Mouse (Mus musculus) c-Kit-positive CD71-positive TER-119-negative erythroid progenitor cells, embryonic 14.5 days (primary cell): Measurements from ENCODE around the gene Pik3cg.

ENCODE experiments used
- DNase-seq: peaks from one replicate; pipeline ENCODE4 v3.0.0-alpha.2; 2013; ENCODE audit warnings: low read depth

The Pik3cg gene

DNA sequence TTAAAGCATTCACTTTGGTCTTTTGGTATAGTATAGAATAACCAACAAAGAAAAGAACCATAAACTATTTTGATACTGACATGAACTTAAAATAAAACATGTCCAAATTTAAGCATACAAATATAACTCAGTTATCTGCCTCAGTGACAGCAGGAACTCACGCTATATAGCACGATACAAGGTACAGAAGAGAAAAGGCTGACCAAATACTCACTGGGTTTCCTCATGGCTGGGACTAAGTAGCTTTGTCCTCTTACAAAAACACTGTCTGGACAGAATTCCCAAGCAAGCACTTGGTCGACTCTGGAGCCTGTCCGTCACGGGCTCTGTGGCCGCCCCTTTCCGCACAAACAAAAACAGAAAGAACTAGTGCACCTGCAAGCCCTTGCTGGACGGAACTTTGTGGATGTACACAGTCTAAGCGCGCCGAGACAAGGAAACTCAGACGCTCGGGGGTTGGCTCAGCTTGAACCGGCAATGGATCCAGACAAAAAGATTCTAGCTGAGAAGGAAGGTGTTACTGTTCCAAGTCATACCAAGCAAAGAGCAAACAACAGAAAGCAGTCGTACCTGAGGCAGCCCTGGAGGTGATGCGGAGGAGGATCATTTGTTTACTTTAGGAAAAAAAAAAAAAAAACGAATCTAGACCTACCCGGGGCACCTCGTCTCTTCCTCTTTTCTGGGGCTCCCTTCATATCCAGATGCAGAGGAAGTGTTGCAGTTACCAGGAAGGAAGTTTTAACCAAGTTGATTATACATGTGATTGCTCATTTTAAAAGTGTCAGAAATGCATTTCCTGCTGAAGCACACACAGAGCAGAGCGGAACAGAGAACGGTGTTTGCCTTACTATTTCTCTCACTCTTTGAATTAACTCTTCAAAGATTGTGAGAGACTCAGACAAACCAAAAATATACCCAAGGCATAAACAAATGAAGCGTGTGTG, at the start of gene Pik3cg:
TSS of gene Pik3cg (minus strand) at position 712 of the 944 bp plus-strand sequence.
- DNase-seq, result peak; percentile 36

DNA sequence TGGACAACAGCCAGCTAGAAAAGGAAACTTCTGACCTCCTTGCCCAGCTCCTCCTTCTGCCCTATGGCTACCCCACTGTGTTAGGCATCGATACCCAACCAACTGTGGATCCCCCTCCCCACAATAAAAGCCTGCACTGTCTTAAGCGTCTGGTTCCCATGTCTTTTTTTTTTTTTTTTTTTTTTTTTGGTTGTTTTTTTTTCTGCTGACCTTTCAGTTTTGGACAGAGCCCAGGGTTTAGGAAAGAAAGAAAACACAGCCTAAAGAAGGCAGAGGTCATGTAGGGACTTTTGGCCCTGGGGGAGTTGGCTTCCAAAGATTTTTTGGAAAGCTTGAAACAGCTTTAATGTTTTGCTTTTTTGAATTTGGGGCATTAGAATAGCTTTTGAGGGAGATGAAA, 40.0 kb upstream of the Pik3cg start:
- no peak for DNase-seq

DNA sequence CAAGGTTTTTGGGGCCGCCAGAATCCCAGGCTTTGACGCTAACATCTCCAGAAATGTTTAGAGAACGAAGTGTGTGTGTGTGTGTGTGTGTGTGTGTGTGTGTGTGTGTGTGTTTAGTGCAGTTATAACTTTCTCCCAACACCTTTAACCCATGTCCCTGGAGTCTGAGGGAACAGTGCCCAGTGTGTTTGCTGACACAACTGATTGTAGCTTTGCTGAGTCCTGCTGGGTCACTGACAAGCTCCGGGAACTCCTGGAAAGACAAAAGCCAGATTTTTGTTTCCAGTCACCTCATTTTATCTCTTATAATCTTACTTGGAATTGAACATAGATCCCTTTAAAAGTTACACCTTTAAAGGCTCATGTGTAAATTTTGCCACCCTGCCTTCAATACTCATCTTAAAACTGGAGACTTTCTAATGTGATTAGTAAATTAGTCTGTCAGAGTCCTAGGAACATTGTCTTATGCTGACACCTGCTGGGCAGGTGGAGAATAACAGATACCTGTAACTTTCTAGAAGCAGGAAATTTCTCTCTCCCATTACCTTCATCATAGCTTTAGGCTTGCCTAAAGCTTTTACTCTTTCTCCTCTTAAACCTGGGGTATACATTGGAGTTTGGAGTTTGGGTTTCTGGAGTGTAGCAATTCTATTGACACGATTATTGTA, 37.2 kb upstream of the Pik3cg start:
- peak; percentile 54 for DNase-seq

DNA sequence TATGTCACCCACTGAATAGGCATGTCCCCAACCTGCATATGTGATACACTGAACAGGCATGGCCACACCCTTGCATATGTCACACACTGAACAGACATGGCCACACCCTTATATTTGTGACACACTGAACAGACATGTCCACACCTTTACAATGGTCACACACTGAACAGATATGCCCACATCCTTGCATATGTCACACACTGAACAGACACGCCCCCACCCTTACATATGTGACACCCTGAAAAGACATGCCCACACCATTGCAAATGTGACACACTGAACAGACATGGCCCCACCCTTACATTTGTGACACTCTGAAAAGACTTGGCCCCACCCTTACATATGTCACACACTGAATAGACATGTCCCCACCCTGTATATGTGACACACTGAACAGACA, 35.1 kb upstream of the Pik3cg start:
- no peak for DNase-seq

DNA sequence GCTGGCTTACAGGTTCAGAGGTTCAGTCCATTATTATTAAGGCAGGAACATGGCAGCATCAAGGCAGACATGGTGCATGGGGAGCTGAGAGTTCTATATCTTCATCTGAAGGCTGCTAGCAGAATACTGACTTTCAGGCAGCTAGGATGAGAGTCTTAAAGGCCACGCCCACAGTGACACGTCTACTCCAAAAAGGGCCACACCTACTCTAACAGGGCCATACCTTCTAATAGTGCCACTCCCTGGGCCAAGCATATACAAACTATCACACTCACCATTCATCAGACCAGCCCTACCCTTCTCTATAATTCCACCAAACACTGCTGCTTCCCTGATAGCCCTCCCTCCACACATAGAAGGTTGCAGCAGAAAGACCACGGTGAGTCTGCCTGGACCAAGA, 30.7 kb upstream of the Pik3cg start:
- peak; percentile 48 for DNase-seq

DNA sequence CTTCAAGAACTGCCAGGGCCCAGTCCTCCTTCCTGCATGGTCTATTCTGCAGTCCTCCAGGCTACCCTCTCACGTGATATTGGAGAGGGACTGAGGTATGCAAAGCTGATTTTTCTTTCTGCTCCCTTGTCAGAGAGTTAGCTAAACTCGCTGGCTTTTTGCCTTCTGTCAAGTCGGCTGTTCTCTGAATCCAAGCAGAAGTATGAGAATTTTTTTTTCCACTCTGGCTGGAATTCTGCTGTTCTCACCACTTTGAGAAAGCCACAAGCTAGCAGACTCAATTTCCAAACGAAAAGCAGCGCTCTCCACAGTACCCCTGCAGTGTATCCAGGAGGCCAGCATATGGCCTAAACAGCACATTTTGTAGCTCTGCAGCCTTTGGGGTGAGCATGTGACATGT, 30.0 kb upstream of the Pik3cg start:
- DNase-seq, result no peak

DNA sequence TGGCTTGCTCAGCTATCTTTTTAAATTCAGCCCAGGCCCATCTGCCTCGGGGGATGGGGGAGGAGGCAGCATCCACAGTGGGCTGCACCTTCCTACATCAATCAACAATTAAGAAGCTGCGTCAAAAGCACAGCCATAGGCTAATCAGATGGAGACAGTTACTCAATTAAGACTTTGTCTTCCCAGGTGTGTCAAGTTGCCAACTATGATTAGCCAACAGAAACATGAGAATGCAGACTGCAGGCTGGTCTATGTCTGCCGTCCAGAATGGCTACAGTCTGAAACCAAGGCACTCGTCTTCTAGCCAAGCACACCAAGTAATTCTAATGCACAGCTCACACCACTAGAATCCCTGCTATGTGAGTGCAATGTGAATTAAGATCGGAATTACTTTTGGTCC, 29.4 kb upstream of the Pik3cg start:
- no peak for DNase-seq

DNA sequence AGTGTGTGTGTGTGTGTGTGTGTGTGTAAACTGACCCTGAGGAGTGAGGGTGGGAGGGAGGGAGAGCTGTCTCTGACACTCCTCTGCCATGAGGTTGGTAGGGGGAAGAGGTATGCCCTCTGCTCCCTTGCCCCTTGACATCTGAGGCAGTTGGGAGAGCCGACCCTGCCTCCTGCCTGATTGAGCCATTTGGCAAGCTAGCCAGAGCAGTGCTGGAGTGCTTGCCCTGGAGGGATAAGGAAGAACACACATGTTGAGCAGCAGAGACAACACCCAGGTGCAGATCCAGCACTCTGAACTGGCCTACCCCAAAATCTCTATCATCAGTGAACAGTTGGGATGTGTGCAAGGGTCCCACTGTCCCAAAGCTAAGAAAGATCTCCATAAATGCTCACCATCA, 28.7 kb upstream of the Pik3cg start:
- no peak for DNase-seq

DNA sequence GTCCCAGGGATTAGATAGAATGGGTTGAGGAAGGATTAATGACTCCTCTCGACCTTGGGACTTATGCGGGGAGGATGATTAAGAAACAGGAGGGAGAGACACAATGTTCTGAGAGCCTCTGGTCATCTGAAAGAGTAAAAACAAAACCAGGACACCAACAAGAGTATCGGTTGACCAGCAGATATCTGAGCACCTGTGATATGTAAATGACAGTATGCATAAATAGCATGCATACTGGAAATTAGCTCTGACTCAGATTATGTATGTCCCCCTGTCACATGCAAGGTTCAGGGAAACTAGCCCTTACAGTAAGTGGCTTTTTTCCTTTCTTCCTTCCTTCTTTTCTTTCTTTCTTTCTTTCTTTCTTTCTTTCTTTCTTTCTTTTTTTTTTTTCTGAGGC, 28.0 kb upstream of the Pik3cg start:
- no peak for DNase-seq

DNA sequence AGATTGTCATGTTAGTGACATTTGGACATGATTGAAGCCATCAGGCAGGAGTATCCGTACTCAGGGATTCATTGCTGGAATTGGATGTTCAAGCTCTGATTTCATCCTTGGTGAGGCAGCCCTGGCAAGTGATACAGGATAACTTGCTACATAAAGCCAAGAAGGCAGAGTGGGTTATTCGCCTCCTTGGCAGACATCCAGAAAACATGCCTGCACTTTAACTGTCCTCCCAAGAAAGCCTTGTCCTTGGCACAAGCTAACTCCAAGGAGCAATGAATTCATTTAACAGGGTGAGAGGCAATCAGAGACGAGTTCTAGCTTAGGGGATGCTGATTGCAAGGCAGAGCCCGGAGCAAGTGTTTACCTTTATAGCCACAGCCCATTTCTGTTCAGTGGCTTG, 25.4 kb upstream of the Pik3cg start:
- DNase-seq, result no peak

DNA sequence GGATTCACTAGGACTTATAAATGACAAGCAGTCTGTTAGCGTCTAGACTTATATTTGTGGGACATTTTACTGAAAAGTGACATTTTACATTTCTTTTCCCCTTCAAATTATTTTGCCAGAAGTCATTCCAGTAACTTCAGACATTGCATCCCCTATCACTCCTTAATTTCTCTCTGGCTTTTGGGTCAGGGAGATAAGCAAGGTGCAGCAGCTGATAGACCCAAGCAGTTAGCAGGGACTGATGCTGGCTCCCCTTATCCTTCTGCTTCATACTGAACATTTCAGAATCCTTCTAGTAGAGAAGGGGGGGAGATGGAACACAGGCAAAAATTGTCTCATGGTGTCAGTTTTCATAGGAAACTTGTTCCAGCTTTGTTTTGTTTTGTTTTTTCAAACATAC, 22.9 kb upstream of the Pik3cg start:
- DNase-seq, result peak; percentile 71

DNA sequence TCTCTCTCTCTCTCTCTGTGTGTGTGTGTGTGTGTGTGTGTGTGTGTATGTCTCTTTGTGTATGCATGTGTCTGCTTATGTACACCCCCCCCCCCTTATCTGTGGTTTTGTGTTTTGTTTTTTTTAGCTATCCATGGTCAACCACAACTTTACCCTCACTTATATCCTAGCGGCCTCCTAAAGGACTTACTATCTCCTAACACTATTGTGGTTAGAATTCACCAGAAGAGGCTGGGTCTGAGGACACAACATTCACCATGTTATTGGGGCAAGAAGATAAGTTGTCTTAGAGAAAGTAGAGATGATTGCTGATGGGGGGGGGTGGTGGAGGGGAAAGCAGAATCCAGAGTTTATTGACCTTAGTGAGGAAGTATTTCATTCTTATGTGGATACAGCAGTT, 15.2 kb upstream of the Pik3cg start:
- no peak for DNase-seq

DNA sequence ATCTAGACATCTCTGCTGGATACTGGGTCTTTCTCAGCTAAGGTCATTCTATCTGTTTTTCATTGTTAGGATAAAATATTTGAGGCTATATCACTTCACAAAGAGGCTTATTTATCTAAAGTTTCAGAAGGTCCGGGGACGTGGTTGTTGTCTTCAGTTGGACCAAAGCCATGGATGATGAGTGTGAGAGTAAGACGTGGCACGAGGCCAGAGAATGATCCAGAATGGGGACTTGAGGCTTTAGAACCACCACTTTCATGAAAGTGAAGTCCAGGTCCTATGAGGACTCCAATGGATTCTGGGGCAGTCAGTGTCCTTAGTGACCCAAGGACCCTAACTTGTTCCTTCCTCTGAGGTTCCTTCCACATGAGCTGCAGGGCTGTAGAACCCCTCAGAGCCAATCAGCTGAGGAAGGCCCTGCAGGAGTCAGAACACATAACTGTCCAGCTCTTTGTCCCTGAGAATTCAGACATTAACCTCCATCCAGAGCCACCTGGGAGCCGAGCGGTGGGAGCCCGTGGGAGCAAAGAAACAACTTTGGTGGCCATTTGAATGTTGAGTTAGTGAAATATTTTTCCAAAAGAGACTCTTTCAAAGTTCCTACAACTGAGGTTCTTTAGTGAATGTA, 14.4 kb upstream of the Pik3cg start:
- no peak for DNase-seq

DNA sequence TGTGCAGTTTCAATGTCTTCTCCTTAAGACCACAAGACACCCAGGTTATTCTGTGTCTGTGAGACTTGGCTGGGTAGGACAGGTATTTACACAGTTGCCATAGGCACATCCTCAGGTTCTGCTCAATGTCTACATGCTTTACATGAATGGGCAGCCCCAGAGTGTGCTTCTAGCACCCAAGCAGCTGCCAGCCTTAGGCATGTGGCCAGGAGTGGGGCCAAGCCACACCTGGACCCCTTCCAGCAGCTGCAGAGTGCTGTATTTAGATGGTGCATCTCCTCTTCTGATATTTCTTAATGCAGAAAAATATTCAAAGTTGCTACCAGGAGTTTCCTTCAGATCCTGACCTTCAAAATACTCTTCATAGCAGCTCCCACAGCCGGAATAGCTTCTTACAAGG, 11.9 kb upstream of the Pik3cg start:
- no peak for DNase-seq

DNA sequence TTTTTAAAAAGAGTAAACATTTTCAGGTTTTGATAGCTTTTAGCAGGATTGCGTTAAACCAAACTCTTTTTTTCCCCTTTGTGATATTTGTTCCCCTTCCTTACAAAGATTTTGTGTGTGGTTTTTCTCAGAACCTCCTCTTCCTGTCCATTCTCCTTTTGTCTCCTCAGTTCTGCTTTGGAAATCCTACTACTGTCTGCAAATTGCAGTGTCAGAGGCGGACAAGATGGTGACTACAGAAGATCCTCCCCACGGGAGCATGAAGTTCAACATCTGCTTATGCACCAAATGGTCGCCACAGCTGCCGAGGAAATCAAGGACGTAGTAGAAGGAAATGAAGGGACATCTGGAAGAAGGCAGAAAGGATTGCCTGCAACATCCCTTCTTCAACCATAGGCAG, 6.7 kb upstream of the Pik3cg start:
- DNase-seq, result no peak

DNA sequence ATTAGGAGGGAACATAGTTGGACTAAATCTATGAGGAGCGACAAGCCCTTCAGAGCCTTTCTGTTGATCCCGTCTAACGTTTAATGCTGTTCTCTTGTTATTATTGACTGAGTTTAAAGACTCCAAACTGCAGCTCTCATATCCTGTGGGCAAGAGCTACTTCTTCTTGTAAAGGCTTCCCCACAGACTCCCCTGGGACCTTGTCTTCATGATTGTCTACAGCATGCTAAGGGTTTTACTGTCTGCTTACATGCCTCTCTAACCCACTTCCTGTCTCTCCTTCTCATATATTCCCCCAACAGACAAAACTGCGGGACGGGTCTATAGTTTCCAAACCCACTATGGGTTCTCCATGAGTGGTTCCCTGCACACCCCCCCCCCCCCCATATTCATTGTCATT, 4.2 kb upstream of the Pik3cg start:
- DNase-seq, result no peak

DNA sequence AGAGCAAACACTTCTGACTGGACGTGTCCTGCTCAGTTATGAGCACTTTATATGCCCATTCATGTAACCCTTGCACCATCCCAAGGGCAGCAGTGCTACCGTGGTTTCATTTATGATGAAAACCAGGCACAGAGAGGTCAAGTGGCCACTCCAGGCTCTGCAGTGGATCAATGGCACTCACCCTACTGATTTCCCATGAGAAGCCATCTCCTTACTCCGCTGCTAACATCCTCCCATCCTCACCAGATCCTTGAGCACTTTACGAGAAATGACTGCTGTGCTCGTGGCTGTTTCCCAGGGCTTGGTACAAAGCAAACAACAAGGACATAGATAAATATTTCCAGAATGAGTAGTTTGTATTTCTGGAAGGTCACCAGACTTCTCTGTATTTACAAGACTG, 3.7 kb upstream of the Pik3cg start:
- DNase-seq, result no peak

DNA sequence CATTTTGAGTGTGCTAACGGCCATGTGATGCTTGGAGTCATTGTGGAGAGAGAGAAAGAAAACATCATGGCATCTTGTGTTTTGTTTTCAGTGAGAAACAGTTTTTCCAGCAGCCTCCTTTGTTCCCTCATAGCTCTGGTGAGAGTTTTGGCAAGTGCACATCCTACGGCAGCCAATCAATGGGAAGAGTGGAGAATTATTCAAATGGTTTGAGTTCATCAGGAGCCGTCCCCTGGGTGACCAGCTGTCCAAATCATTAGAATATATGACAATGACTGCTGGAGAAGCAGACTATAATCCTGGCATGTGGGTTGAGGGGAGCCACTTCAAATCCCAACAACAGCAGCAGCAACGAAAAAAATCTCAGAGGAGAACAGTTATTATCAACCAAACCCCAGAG, 2.8 kb upstream of the Pik3cg start:
- DNase-seq, result no peak

DNA sequence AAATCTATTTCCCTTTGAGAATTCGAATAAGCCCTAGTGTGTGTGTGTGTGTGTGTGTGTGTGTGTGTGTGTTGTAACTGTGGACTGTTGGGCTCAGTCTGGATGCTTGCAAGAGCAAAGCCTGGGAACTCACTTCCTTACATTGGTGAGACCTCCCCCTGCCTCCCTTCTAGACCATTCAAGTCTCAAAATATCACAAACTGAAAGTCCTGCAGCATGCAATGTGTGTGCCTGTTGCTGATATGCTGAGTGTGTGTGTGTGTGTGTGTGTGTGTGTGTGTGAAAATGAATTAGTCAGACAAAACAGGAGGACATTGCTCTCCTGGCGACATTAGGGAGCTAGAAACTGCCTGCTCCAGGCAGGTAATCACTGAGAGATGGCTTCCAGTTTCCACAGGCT, 492 bp upstream of the Pik3cg start:
- no peak for DNase-seq

DNA sequence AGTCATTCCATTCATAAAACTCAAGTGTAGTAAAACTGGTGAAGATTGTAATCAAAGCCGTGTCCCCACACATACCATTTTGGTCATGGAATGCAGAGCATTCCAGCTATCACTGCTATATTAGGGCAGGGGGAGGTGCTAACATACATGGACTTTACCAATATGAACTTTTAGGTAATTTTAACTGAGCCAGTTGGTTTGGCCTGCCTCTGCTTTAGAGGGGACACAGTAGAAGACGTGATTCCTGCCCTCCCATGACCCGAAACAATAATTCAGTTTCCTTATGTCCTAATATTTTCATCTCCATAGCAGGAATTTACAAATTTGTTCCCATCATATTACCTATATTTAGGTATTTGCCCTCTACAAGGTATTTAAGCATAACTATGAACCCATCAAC, 1.3 kb downstream of the Pik3cg start:
- DNase-seq, result no peak

DNA sequence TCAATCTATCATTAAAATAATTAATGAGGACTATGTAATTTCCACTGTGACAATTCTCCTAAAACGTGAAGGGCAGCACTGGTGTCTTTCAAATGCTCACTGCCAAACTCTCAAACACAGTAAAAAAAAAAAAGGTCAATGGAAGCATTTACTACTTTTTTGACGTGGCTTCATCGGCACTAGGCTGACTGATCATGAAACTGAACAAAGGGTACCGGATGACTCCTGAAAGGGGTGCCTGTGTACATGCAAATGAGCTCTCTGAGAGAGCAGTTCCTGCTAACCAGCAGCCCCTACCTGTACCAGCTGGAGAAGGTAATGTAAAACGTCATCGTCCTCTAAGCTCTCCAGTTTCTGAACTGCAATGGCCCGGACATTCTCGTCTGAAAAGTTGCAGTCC, 4.8 kb downstream of the Pik3cg start:
- no peak for DNase-seq

DNA sequence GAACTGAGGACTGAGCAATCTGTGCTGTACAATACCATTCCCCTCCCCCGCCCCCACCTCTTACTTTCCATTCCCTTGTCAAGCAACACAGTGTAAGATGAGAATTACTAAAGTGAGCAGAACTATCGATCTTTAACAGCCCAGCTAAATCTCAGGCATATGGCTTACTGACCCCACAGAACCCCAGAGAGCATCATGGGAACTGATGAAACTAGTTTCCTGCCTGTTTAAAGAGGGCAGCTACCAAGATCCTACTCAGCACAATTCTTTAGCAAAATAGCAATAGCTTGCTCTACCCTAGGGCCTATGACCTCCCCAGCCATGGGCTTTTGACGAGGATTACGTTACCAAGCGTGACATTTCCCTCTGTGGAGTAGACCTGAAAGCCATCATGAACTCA, 5.9 kb downstream of the Pik3cg start:
- DNase-seq, result no peak

DNA sequence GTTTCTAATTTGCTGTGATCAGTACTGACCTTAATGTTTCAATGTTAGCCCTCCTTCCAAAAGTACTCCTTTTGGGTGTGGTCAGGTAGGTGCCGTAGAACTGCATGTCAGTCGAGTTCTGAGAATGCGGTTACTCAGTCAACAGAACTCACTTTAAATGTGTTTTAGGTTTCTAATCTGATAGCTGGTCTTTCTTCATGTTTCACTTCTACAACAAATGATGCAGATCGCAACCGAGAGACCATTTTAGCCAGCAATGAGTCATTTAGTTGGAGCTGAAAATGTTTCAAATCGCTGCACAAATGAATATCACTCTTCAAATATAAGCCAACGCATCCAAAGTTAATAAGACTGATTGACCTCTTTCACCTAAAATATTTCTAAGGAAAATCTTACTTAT, 6.5 kb downstream of the Pik3cg start:
- DNase-seq, result no peak
